Mouse (Mus musculus) heart, postnatal 0 days (tissue): ENCODE data around the gene Cdkl2. TPM values are rescaled to one million over a fixed set of nuclear protein-coding genes. Genes with fewer than 3 reads are reported as not detected.

Experiments
- ATAC-seq: fragments of 200-750 bp; cut with Nextera tagmentation; 2 replicates; pipeline ENCODE4 v1.8.0; 2017; ENCODE audit warnings: low read depth, moderate number of reproducible peaks, moderate library complexity; ENCODE audit not compliant: insufficient read depth
- DNase-seq: peaks from one replicate; pipeline ENCODE4 v3.0.0-alpha.2; 2016; ENCODE audit warnings: low spot score
- H3K27ac ChIP-seq: fragments of 300-500 bp; sonication (generic); 2 replicates; pipeline ENCODE4 v1.5.1; 2014; ENCODE audit warnings: low read depth, mild to moderate bottlenecking
- H3K27me3 ChIP-seq: fragments of 300-500 bp; sonication (generic); 2 replicates; pipeline ENCODE4 v1.6.1; 2014; ENCODE audit warnings: low read length, mixed read lengths; ENCODE audit not compliant: control insufficient read depth, insufficient read depth
- H3K36me3 ChIP-seq: fragments of 300-500 bp; sonication (generic); replicated peaks from 2 replicates; pipeline ENCODE4 v1.6.1; 2014; ENCODE audit warnings: low read length, mixed read lengths; ENCODE audit not compliant: control insufficient read depth, insufficient read depth
- H3K4me1 ChIP-seq: fragments of 300-500 bp; sonication (generic); 2 replicates; pipeline ENCODE4 v1.6.1; 2014; ENCODE audit warnings: antibody characterized with exemption; ENCODE audit not compliant: control insufficient read depth, insufficient read depth
- H3K4me2 ChIP-seq: fragments of 300-500 bp; sonication (generic); 2 replicates; pipeline ENCODE4 v1.6.1; 2014; ENCODE audit warnings: low read depth, mild to moderate bottlenecking, low read length, moderate library complexity
- H3K4me3 ChIP-seq: fragments of 300-500 bp; sonication (generic); 2 replicates; pipeline ENCODE4 v1.5.1; 2014; ENCODE audit warnings: low read depth, low read length
- H3K9ac ChIP-seq: fragments of 300-500 bp; sonication (generic); replicated peaks from 2 replicates; pipeline ENCODE4 v1.6.1; 2014; ENCODE audit warnings: low read depth, low read length, mixed read lengths
- H3K9me3 ChIP-seq: fragments of 300-500 bp; sonication (generic); replicated peaks from 2 replicates; pipeline ENCODE4 v1.6.1; 2016; ENCODE audit warnings: low read length; ENCODE audit not compliant: control insufficient read depth
- CTCF ChIP-seq: IDR thresholded peaks from 2 replicates; pipeline ENCODE4 v1.5.1; 2016; ENCODE audit warnings: antibody characterized with exemption, control low read depth, low read depth
- EP300 ChIP-seq: IDR thresholded peaks from 2 replicates; pipeline ENCODE4 v1.6.1; 2016; ENCODE audit warnings: antibody characterized with exemption, low read depth
- WGBS: fragments of 180-500 bp; shearing (Covaris S2); extraction: QIAGEN DNeasy Blood & Tissue Kit; methylation state at CpG from one replicate; pipeline ENCODE4 v1.1.7; 2014; 5-methylcytosine and 5-hydroxymethylcytosine counted together
- polyA plus RNA-seq: library from polyadenylated mRNA; unstranded; fragments of >200 nt; fragmentation: Nextera tagmentation; extraction: Ambion mirVana; gene quantifications from 2 replicates; pipeline ENCODE4 v1.2.1, GENCODE M21; 2015
- total RNA-seq: library from RNA; depleted of rRNA; stranded (reverse); fragments of >200 nt; gene quantifications from 2 replicates; pipeline ENCODE4 v1.2.3, GENCODE M21; 2014; ENCODE audit warnings: low replicate concordance

Cdkl2 gene
- total and polyA plus RNA-seq, 2 experiments from 2014 or later: 0.75 to 5.0 TPM

GRCm38 (mm10) chr5:91983490-91983889 lies 60.2 kb downstream of the Cdkl2 start:
- TF ChIP-seq CTCF (no peak), EP300 (no peak)
- H3K9ac ChIP-seq: no peak overlapping the region
- no peaks in the 10 kb centered on the region for H3K27me3 ChIP-seq
- no peak for DNase-seq
- no peak overlapping the region for H3K4me3 ChIP-seq
- H3K36me3 ChIP-seq: no peaks in the 10 kb centered on the region
- no peaks in the 10 kb centered on the region for H3K4me1 ChIP-seq
- WGBS: 68% methylated on average over 2 of the region's 2 CpGs
- H3K27ac ChIP-seq: no peak overlapping the region
- H3K9me3 ChIP-seq: no peaks in the 10 kb centered on the region
- H3K4me2 ChIP-seq: no peak overlapping the region
- no peak for ATAC-seq

GRCm38 (mm10) chr5:91981176-91981840 lies 62.4 kb downstream of the Cdkl2 start:
- ATAC-seq: no peak
- H3K36me3 ChIP-seq: no peaks in the 10 kb centered on the region
- H3K27me3 ChIP-seq: no peaks in the 10 kb centered on the region
- no peaks in the 10 kb centered on the region for H3K4me1 ChIP-seq
- 84% methylated on average over 11 of the region's 11 CpGs for WGBS
- no peak overlapping the region for H3K9ac ChIP-seq
- TF ChIP-seq CTCF (no peak), EP300 (no peak)
- DNase-seq: no peak
- H3K9me3 ChIP-seq: no peaks in the 10 kb centered on the region
- H3K4me2 ChIP-seq: no peak overlapping the region
- no peak overlapping the region for H3K4me3 ChIP-seq
- no peak overlapping the region for H3K27ac ChIP-seq

GRCm38 (mm10) chr5:91977397-91977770 lies 66.3 kb downstream of the Cdkl2 start:
- H3K4me2 ChIP-seq: no peak overlapping the region
- TF ChIP-seq EP300: no peak
- no peak for TF ChIP-seq CTCF
- H3K4me1 ChIP-seq: no peaks in the 10 kb centered on the region
- 80% methylated on average over 2 of the region's 2 CpGs for WGBS
- 0 out of 2 replicates have a peak, but pooled peaks cover 1% of the 10 kb centered on the region for H3K36me3 ChIP-seq
- ATAC-seq (no peak), DNase-seq (no peak)
- no peak overlapping the region for H3K27ac ChIP-seq
- no peak overlapping the region for H3K9ac ChIP-seq
- no peaks in the 10 kb centered on the region for H3K9me3 ChIP-seq
- H3K4me3 ChIP-seq: no peak overlapping the region
- H3K27me3 ChIP-seq: no peaks in the 10 kb centered on the region

- H3K4me2 ChIP-seq: no peak overlapping the region
- DNase-seq (no peak), ATAC-seq (no peak)
- H3K9me3 ChIP-seq: no peaks in the 10 kb centered on the region
- 0 out of 2 replicates have a peak, but pooled peaks cover 5% of the 10 kb centered on the region for H3K36me3 ChIP-seq
- no peaks in the 10 kb centered on the region for H3K27me3 ChIP-seq
- WGBS: 72% methylated on average over 10 of the region's 10 CpGs
- no peak overlapping the region for H3K9ac ChIP-seq
- TF ChIP-seq EP300 (no peak), CTCF (no peak)
- no peak overlapping the region for H3K27ac ChIP-seq
- H3K4me3 ChIP-seq: no peak overlapping the region
- H3K4me1 ChIP-seq: no peaks in the 10 kb centered on the region
These were observed 66.9 kb downstream of the Cdkl2 start for GRCm38 (mm10) chr5:91976566-91977396.

- no peaks in the 10 kb centered on the region for H3K9me3 ChIP-seq
- 0 out of 2 replicates have a peak, but pooled peaks cover 5% of the 10 kb centered on the region for H3K36me3 ChIP-seq
- TF ChIP-seq CTCF: no peak
- no peak for TF ChIP-seq EP300
- no peak overlapping the region for H3K4me3 ChIP-seq
- H3K27ac ChIP-seq: no peak overlapping the region
- no peak overlapping the region for H3K4me2 ChIP-seq
- DNase-seq: no peak
- no peaks in the 10 kb centered on the region for H3K27me3 ChIP-seq
- no peaks in the 10 kb centered on the region for H3K4me1 ChIP-seq
- H3K9ac ChIP-seq: no peak overlapping the region
- ATAC-seq: no peak
- WGBS: 81% methylated on average over 9 of the region's 9 CpGs
These were observed 67.9 kb downstream of the Cdkl2 start for GRCm38 (mm10) chr5:91975758-91976157.
